Mouse (Mus musculus): ENCODE results near the gene Erc2.

- TF ChIP-seq CTCF (IDR thresholded peaks at IDR 0.05; ENCODE audit: low read depth, low read length) (no peak), POLR2A (IDR thresholded peaks at IDR 0.05; ENCODE audit: extremely low read depth, insufficient read depth, low read length) (no peak)
Observed at GRCm38 (mm10) chr14:28332351-28332953, 710.2 kb downstream of the Erc2 start.
